Mouse (Mus musculus) G1E (cell line): ENCODE results near the gene Hsd17b12.

Experiments used
- CTCF ChIP-seq: IDR thresholded peaks from 2 replicates; pipeline ENCODE4 v1.5.1; 2012; ENCODE audit warnings: low read depth, low read length, inconsistent platforms, mixed read lengths
- GATA1 ChIP-seq: IDR thresholded peaks from 2 replicates; pipeline ENCODE4 v1.6.1; 2012; ENCODE audit warnings: borderline replicate concordance, low read length, inconsistent platforms, mixed read lengths
- GATA2 ChIP-seq: IDR thresholded peaks from 2 replicates; pipeline ENCODE4 v1.6.1; 2012; ENCODE audit warnings: low read depth, low read length, inconsistent platforms, borderline replicate concordance
- POLR2AphosphoS5 ChIP-seq: IDR thresholded peaks from 2 replicates; pipeline ENCODE4 v1.6.1; 2012; ENCODE audit warnings: low read depth, low read length, inconsistent platforms; ENCODE audit not compliant: insufficient replicate concordance
- TAL1 ChIP-seq: conservative IDR thresholded peaks from 2 replicates; pipeline ENCODE4 v1.6.1; 2012; ENCODE audit warnings: low read depth, low read length, inconsistent platforms, mixed read lengths

DNA sequence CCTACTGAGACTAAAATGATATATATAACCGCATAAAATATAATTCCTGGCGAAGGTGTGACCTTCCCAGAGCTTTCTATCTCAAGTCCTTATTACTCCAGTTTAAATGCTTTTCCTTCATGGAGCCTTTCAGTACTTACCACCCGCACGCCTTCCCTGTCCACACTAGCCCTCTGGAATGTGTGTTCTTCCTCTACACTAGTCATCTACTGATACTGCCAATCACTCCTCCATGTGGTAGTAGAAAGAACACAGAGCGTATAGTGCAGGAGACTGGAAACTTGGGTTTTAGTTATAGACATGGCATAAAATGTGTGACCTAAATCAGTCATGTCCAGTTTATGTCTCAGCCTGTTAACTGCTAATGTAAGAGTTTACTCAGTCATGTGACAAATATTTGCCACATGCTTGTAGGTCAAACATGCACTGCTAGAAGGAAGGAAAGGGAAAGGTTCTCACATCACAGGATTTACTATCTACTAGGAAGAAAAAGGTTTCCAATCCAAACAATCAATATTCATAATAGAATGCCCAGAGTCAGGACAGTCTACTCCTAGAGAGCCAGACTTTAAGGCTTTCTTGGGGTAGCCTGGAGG is 91.1 kb downstream of the Hsd17b12 start:
- no peak for TF ChIP-seq GATA1
- no peak for TF ChIP-seq CTCF
- no peak for TF ChIP-seq TAL1
- no peak for TF ChIP-seq GATA2
- TF ChIP-seq POLR2AphosphoS5 = no peak
